Mouse (Mus musculus) erythroblast, embryonic 14.5 days (primary cell): ENCODE results near the gene Aifm1.

Experiments
- GATA1 ChIP-seq: IDR thresholded peaks from 2 replicates; pipeline ENCODE4 v1.6.1; 2012; ENCODE audit warnings: low read length, inconsistent platforms, mixed read lengths
- TAL1 ChIP-seq: IDR thresholded peaks from 3 replicates; pipeline ENCODE4 v1.6.1; 2012; ENCODE audit warnings: low read length, inconsistent platforms, mixed read lengths

DNA sequence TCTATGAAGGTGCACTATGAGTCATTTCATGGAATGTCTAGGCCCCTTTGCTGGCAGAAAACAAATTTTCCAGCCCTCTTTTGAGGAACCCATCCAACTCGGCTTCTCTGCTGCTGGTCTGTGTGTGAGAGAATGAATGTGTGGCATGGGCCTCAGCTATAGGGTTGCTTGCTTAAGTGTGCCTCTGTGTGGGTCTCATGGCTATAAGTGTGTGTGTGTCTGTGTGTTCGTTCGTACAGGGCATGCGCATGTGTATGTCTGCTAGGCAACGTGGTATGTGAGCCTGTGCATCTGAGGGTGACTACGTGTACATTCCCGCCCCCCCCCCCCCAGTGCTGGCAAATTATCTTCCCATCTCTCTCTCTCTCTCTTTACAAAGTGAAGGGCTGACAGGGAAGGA is 52.9 kb downstream of the Aifm1 start:
- TF ChIP-seq TAL1 (no peak), GATA1 (no peak)
